Mouse (Mus musculus): ENCODE data around the gene Rnf187.
"Not testable (repeated sequence)": the region's sequence is repeated elsewhere in the genome, so short reads cannot be mapped to it uniquely, and the experiment has no call there.

Gene Rnf187

GRCm38 (mm10) chr11:58965001-58965760 lies 26.5 kb upstream of the Rnf187 start:
- DNase-seq (ENCODE audit: extremely low spot score, low spot score) = no peak

- DNase-seq (ENCODE audit: extremely low spot score, low spot score) = no peak
Measured at GRCm38 (mm10) chr11:58964216-58964615, 25.5 kb upstream of the Rnf187 start.

GRCm38 (mm10) chr11:58963543-58963942 lies 24.8 kb upstream of the Rnf187 start:
- no peak for DNase-seq (ENCODE audit: extremely low spot score, low spot score)

GRCm38 (mm10) chr11:58961364-58962177 lies 22.9 kb upstream of the Rnf187 start:
- no peak for DNase-seq (ENCODE audit: extremely low spot score, low spot score)

GRCm38 (mm10) chr11:58959921-58960465 lies 21.3 kb upstream of the Rnf187 start:
- peak; percentile 81 for DNase-seq (ENCODE audit: extremely low spot score, low spot score)

- DNase-seq (ENCODE audit: extremely low spot score, low spot score) = no peak
Measured at GRCm38 (mm10) chr11:58959186-58959825, 20.6 kb upstream of the Rnf187 start.

- no peak for DNase-seq (ENCODE audit: extremely low spot score, low spot score)
Measured at GRCm38 (mm10) chr11:58958536-58958935, 19.8 kb upstream of the Rnf187 start.

GRCm38 (mm10) chr11:58957226-58957914 lies 18.7 kb upstream of the Rnf187 start:
- DNase-seq (ENCODE audit: extremely low spot score, low spot score) = no peak

- DNase-seq (ENCODE audit: extremely low spot score, low spot score) = no peak
Measured at GRCm38 (mm10) chr11:58955868-58956257, 17.1 kb upstream of the Rnf187 start.

GRCm38 (mm10) chr11:58955143-58955867 lies 16.6 kb upstream of the Rnf187 start:
- no peak for DNase-seq (ENCODE audit: extremely low spot score, low spot score)

GRCm38 (mm10) chr11:58954420-58955142 lies 15.9 kb upstream of the Rnf187 start, which contains the start of the genes Hist3h2a and Trim17:
Gene Hist3h2a, plus strand, starts transcription at chr11:58954685.
Gene Trim17, plus strand, starts transcription at chr11:58954685.
- peak; percentile 84 for DNase-seq (ENCODE audit: extremely low spot score, low spot score)

- not testable (repeated sequence) for DNase-seq (ENCODE audit: extremely low spot score, low spot score)
Measured at GRCm38 (mm10) chr11:58954170-58954419, 15.4 kb upstream of the Rnf187 start.

GRCm38 (mm10) chr11:58953351-58954169 lies 14.8 kb upstream of the Rnf187 start:
- DNase-seq (ENCODE audit: extremely low spot score, low spot score) = peak; percentile 74

GRCm38 (mm10) chr11:58951210-58951609 lies 12.5 kb upstream of the Rnf187 start:
- DNase-seq (ENCODE audit: extremely low spot score, low spot score) = no peak

GRCm38 (mm10) chr11:58949480-58950431 lies 11.0 kb upstream of the Rnf187 start:
- DNase-seq (ENCODE audit: extremely low spot score, low spot score) = no peak

GRCm38 (mm10) chr11:58948542-58949479 lies 10.1 kb upstream of the Rnf187 start, which contains the start of gene Hist3h2ba:
Gene Hist3h2ba, plus strand, starts transcription at chr11:58948920.
- DNase-seq (ENCODE audit: extremely low spot score, low spot score) = peak; percentile 73
